Mouse (Mus musculus) intestine, postnatal 0 days (tissue): ENCODE measurements around the gene 1600002K03Rik. TPM values are rescaled to one million over a fixed set of nuclear protein-coding genes. Genes with fewer than 3 reads are reported as not detected.

ENCODE experiments used
- ATAC-seq: fragments of 200-750 bp; cut with Nextera tagmentation; 2 replicates; pipeline ENCODE4 v1.8.0; 2017; ENCODE audit warnings: mild to moderate bottlenecking, moderate TSS enrichment, moderate library complexity
- H3K27ac ChIP-seq: fragments of 300-500 bp; sonication (generic); 2 replicates; pipeline ENCODE4 v1.5.1; 2014; ENCODE audit warnings: mild to moderate bottlenecking, low read depth, low read length, moderate library complexity
- H3K27me3 ChIP-seq: fragments of 300-500 bp; sonication (generic); replicated peaks from 2 replicates; pipeline ENCODE4 v1.6.1; 2014; ENCODE audit warnings: low read length, mixed read lengths; ENCODE audit not compliant: control insufficient read depth, insufficient read depth
- H3K36me3 ChIP-seq: fragments of 300-500 bp; sonication (generic); 2 replicates; pipeline ENCODE4 v1.6.1; 2014; ENCODE audit warnings: mild to moderate bottlenecking, moderate library complexity; ENCODE audit not compliant: control insufficient read depth, insufficient read depth
- H3K4me1 ChIP-seq: fragments of 300-500 bp; sonication (generic); replicated peaks from 2 replicates; pipeline ENCODE4 v1.6.1; 2014; ENCODE audit warnings: antibody characterized with exemption, low read length, mixed read lengths; ENCODE audit not compliant: control insufficient read depth, insufficient read depth
- H3K4me2 ChIP-seq: fragments of 300-500 bp; sonication (generic); replicated peaks from 2 replicates; pipeline ENCODE4 v1.6.1; 2014; ENCODE audit warnings: low read depth, mild to moderate bottlenecking, moderate library complexity
- H3K4me3 ChIP-seq: fragments of 300-500 bp; sonication (generic); 2 replicates; pipeline ENCODE4 v1.5.1; 2014; ENCODE audit warnings: low read depth, low read length
- H3K9ac ChIP-seq: fragments of 300-500 bp; sonication (generic); 2 replicates; pipeline ENCODE4 v1.6.1; 2014; ENCODE audit warnings: mild to moderate bottlenecking, low read depth, low read length
- H3K9me3 ChIP-seq: fragments of 300-500 bp; sonication (generic); 2 replicates; pipeline ENCODE4 v1.6.1; 2016; ENCODE audit warnings: mixed run types; ENCODE audit not compliant: control insufficient read depth
- CTCF ChIP-seq: sonication (generic); IDR thresholded peaks from 2 replicates; pipeline ENCODE4 v1.5.1; 2016; ENCODE audit warnings: low read depth, mild to moderate bottlenecking, control low read depth, antibody characterized with exemption, moderate library complexity
- WGBS: fragments of 180-500 bp; shearing (Covaris S2); extraction: QIAGEN DNeasy Blood & Tissue Kit; methylation state at CpG from one replicate; pipeline ENCODE4 v1.1.7; 2014; 5-methylcytosine and 5-hydroxymethylcytosine counted together
- polyA plus RNA-seq: library from polyadenylated mRNA; unstranded; fragments of >200 nt; fragmentation: Nextera tagmentation; extraction: Ambion mirVana; gene quantifications from 2 replicates; pipeline ENCODE4 v1.2.1, GENCODE M21; 2015

Gene 1600002K03Rik
- polyA plus RNA-seq, 1 experiment from 2014 or later: 13.9 TPM

DNA sequence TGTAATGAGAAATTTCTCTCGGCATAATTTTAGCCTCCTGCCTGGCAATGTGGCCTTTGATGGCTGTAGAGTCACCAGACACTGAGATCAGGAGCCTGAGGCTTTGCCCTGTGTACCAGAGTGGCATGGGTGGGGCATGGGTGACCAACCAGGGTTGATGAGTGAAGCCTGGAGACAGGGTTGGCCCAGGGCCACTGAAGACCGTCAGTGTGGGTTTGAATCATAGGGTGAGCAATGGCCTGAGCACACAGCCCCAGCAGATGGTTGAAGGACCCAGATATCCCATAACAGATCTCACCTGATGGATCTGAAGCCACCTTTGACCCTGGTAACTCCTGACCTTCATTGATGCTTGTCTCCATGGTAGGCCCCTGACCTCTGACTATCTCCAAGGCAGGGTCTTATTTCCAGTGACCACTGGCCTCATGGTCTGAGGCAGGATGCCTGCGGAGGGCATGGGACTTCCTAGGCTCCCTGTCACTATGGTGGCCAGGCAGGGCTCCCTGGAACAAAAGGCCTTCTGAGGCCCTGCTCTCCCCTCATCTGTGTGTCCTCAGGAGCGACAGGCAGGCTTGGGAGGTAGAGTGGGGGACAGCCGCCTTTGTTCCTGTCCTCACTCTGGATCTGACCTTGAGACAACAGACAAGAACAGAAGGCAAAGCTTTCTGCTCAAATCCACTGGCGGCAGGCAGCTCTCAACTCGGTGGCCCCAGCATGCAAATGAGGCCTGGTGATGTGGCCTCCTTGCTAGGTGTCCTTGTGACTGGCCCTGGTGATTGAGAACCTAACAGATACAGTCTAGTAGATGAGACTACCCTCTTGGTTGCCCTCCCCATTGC, 4.9 kb downstream of the 1600002K03Rik start:
- WGBS: 67% methylated on average over 7 of the region's 7 CpGs
- H3K9ac ChIP-seq: no peak overlapping the region
- no peak overlapping the region for H3K27ac ChIP-seq
- no peaks in the 10 kb centered on the region for H3K27me3 ChIP-seq
- H3K4me3 ChIP-seq: no peak overlapping the region
- H3K4me2 ChIP-seq: no peak overlapping the region
- 0 out of 2 replicates have a peak, but pooled peaks cover 3% of the 10 kb centered on the region for H3K36me3 ChIP-seq
- H3K4me1 ChIP-seq: no peaks in the 10 kb centered on the region
- no peak for TF ChIP-seq CTCF
- no peak for ATAC-seq
- no peaks in the 10 kb centered on the region for H3K9me3 ChIP-seq

DNA sequence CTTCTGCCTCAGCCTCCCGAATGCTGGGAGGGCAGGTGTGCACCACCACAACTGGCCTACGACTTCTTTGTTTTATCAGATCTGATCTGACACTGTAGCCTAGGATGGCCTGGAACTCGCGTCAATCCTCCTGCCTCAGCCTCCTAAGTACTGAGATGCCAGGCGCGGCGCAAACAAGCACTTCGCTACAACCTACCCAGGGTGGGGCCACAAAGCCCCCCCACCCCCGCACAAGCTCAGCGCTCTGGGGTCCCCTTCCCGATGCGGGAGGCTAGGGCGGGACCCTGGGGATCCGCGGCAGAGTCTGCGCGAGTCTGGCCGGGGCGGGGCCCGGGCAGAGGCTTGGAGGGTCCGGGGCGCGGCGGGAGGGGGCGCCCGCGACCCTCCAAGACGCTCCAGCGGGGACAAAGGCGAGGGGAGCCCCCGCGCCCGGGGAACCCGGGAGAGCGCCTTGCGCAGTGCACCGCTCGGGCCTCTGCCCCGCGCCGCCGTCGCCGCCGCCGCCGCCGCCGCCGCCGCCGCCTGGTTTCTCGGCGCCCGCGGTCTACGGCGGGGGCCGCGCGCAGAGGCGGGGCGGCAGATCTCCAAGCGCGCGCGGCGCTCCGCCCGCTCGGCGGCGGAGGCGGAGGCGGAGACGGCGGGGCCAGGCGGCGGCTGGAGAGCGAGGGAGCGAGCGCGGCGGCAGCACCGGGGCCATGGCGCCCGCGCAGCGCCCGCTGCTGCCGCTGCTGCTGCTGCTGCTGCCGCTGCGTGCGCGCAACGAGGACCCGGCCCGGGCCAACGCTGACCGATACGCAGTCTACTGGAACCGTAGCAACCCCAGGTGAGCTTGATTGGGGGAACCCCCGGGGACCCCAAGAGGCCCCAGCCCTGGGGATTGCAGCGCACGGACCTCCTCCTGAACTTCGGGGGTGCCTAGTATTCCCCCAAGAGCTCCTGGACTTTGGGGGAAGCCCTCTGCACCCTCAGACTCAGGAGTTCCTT, 6.6 kb downstream of the 1600002K03Rik start, which contains the start of gene Efna2:
Efna2 (plus strand) TSS at position 415 of the 984 bp plus-strand sequence.
- no peaks in the 10 kb centered on the region for H3K27me3 ChIP-seq
- ATAC-seq: peak; percentile 14; the same call in 1 of the 2 replicates
- H3K4me1 ChIP-seq: no peaks in the 10 kb centered on the region
- TF ChIP-seq CTCF: peak; percentile 22; the same call in 1 of the 2 replicates
- peak within 1 kb of the TSS; percentile 57 for H3K9ac ChIP-seq
- H3K27ac ChIP-seq: no peak within 1 kb of the TSS
- 3% methylated on average over 55 of the region's 106 CpGs for WGBS
- no peaks in the 10 kb centered on the region for H3K9me3 ChIP-seq
- H3K36me3 ChIP-seq: no peaks in the 10 kb centered on the region
- H3K4me2 ChIP-seq: peak within 1 kb of the TSS; percentile 86
- peak within 1 kb of the TSS; percentile 60 for H3K4me3 ChIP-seq

DNA sequence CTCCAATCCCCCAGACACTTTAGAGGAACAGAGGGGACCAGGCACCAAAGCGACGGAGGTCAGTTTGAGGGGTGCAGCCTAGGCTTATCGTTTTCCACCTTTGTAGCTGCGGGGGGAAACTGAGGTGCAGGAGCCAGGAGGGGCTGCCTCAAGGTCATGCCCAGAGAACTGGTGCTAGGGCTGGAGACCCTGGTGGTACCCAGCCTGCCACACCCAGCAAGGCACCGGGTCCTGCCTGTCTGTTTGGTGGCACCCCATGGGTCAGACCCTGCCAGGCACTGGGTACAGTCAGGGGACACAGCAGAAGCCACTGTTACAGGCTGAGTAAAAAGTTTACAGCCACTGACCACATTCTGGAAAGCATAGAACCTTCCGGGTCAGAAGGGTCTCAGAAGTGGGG, 7.5 kb downstream of the 1600002K03Rik start:
- WGBS: 50% methylated on average over 6 of the region's 6 CpGs
- H3K9me3 ChIP-seq: no peaks in the 10 kb centered on the region
- H3K9ac ChIP-seq: 0 out of 2 replicates have a peak overlapping the region, but pooled peaks have one; percentile 57
- ATAC-seq: no peak
- H3K27ac ChIP-seq: no peak overlapping the region
- peak overlapping the region; percentile 60 for H3K4me3 ChIP-seq
- H3K4me2 ChIP-seq: peak overlapping the region; percentile 86
- no peaks in the 10 kb centered on the region for H3K4me1 ChIP-seq
- no peak for TF ChIP-seq CTCF
- H3K36me3 ChIP-seq: no peaks in the 10 kb centered on the region
- no peaks in the 10 kb centered on the region for H3K27me3 ChIP-seq

DNA sequence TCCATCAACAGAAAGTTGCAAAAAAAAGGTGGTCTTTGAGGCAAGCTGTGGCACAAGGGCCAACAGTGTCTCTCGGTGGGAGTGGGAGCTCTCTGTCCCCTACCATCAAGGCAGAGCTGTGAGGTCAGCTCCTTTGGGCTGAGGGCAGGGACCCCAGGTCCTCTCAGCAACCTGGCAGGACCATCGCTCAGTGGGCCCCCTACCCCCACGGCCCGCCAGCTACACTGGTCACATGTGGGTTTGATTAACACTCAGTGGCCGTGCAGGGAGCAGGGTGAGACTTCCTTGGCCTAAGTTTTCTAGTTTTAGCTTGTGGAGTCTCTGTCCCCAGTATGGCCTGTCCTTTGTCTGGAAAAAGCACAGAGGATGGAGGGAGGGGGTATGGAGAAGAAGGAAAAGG, 8.1 kb downstream of the 1600002K03Rik start:
- Histone ChIP-seq H3K36me3 (no peaks in the 10 kb centered on the region), H3K9me3 (no peaks in the 10 kb centered on the region), H3K4me1 (no peaks in the 10 kb centered on the region), H3K27me3 (no peaks in the 10 kb centered on the region), H3K4me2 (no peak overlapping the region), H3K4me3 (no peak overlapping the region), H3K27ac (no peak overlapping the region), H3K9ac (no peak overlapping the region)
- no peak for TF ChIP-seq CTCF
- no peak for ATAC-seq
- WGBS: 61% methylated on average over 5 of the region's 5 CpGs

DNA sequence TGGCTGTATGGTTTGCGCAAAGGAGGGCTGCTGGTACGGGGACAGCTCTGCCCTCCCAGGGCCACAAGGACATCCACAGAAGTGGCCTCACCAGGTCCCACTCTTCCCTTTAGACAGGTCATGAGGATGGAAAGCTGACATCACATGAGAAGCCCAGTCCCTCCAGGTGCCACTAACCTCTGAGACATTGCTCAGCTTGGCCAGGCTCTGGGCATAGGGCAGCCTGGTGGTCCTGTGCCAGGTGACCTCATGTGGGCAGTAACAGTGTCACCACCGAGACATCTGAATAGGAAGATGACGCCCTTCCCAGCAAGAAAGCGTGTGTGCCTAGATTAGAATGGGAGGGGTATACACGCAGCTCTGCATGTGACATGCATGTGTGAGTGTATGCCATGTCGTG, 9.8 kb downstream of the 1600002K03Rik start:
- Histone ChIP-seq H3K27me3 (no peaks in the 10 kb centered on the region), H3K36me3 (no peaks in the 10 kb centered on the region), H3K4me1 (no peaks in the 10 kb centered on the region), H3K4me3 (no peak overlapping the region), H3K9me3 (no peaks in the 10 kb centered on the region), H3K4me2 (no peak overlapping the region), H3K27ac (no peak overlapping the region), H3K9ac (no peak overlapping the region)
- 90% methylated on average over 7 of the region's 7 CpGs for WGBS
- no peak for ATAC-seq
- TF ChIP-seq CTCF: no peak

DNA sequence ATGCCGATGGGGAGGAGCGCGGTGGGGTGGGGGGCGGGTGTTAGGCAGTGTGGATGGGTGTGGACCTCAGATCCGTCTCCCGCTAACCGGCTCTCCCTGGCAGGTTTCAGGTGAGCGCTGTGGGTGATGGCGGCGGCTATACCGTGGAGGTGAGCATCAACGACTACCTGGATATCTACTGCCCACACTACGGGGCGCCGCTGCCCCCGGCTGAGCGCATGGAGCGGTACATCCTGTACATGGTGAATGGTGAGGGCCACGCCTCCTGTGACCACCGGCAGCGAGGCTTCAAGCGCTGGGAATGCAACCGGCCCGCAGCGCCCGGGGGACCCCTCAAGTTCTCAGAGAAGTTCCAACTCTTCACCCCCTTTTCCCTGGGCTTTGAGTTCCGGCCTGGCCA, 13.9 kb downstream of the 1600002K03Rik start:
- H3K27me3 ChIP-seq: peaks cover 18% of the 10 kb centered on the region
- TF ChIP-seq CTCF: no peak
- no peaks in the 10 kb centered on the region for H3K4me1 ChIP-seq
- H3K36me3 ChIP-seq: peaks cover 3% of the 10 kb centered on the region; the same call in 1 of the 2 replicates
- no peaks in the 10 kb centered on the region for H3K9me3 ChIP-seq
- H3K4me3 ChIP-seq: no peak overlapping the region
- 61% methylated on average over 27 of the region's 27 CpGs for WGBS
- no peak overlapping the region for H3K9ac ChIP-seq
- H3K4me2 ChIP-seq: no peak overlapping the region
- ATAC-seq: no peak
- no peak overlapping the region for H3K27ac ChIP-seq
